Mouse (Mus musculus): ENCODE measurements around the gene Nol8.
A peak's percentile ranks its signal among the peaks of the same experiment; 100 is the strongest.

Nol8 gene

GRCm38 (mm10) chr13:49684266-49684665 is 31.4 kb downstream of the Nol8 start:
- no peak for DNase-seq (ENCODE audit: inconsistent ontology term)

GRCm38 (mm10) chr13:49691056-49691455 is 38.2 kb downstream of the Nol8 start:
- DNase-seq (ENCODE audit: inconsistent ontology term): no peak

- peak; percentile 46 for DNase-seq (ENCODE audit: inconsistent ontology term)
Observed at GRCm38 (mm10) chr13:49703216-49703779, 50.4 kb downstream of the Nol8 start.

- peak; percentile 37 for DNase-seq (ENCODE audit: inconsistent ontology term)
Observed at GRCm38 (mm10) chr13:49706032-49706690, 53.3 kb downstream of the Nol8 start.

- DNase-seq (ENCODE audit: inconsistent ontology term): peak; percentile 2
Observed at GRCm38 (mm10) chr13:49708311-49708710, 55.4 kb downstream of the Nol8 start.

GRCm38 (mm10) chr13:49712047-49712721 is 59.3 kb downstream of the Nol8 start:
- DNase-seq (ENCODE audit: inconsistent ontology term): no peak

GRCm38 (mm10) chr13:49719310-49719709 is 66.4 kb downstream of the Nol8 start:
- DNase-seq (ENCODE audit: inconsistent ontology term): no peak

All from Muller cell, postnatal 12 days (primary cell).